In the genomic region with DNA sequence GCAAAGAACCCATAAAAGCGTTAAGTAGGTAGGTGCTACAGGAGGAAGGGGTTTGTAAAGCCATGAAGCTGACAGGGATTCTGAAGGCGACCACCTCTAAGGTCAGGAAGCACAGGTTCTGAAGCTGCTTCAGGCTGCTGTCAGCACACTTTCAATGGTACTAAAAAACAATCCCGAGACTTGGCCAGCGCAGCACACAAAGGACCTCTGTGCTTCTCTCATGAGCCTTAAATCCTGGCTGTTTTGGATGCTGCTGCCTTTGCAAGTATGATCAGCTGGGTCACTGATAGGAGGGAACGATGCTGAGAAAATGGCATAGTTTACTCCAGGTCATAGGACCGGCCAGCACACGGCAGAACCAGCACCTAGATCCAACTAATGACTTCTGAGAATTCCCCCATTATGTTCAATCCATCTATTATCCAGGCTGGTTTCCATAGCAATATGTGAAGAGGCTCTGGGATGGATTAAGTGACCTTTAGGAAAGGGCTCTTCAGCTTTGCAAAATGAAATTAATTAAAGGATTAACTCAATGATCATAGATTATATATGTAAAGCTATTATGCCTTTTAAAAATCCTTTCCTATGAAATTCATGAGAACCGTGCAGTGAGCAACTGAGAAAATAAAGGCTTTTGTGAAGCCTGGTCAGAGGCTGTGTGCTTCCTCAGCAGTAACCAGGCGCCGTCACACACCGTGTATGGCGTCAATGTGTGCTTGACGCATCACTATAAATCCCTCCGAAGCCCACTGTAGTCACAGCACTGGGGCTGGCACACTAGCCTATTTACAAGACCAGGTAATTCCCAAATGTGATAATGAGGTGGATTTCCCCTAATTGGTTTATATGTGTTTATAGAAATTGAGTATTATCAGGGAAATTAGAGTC, we compare ENCODE assay signal across 20 mouse cellular contexts.
A peak's percentile ranks its signal among the peaks of the same experiment; 100 is the strongest.
DNase-seq lines count a peak whose midpoint lies in the region; ATAC-seq lines count a peak whose summit lies in the region.
"Had no signal": no experiment of that assay in that cellular context is flagged by ENCODE, and none has a peak within 500 bp of the region (broad histone marks: within the 10 kb centered on the region; RNA-seq: fewer than 3 reads in every experiment).

No protein-coding gene starts in this region.

- peak; percentile 92 for ATAC-seq in forebrain, embryonic 11.5 days (replicated peaks; ENCODE audit: low FRiP score)
- ATAC-seq in hindbrain, embryonic 13.5 days (ENCODE audit: low FRiP score), result peak; percentile 75; the same call in 1 of the 2 replicates
- ATAC-seq in midbrain, embryonic 15.5 days (replicated peaks), result peak; percentile 89
- ATAC-seq in erythroid progenitor cell, adult 5-6 weeks (replicated peaks; ENCODE audit: low FRiP score, poor library complexity, severe bottlenecking), result no peak
- ATAC-seq: activated CD4-positive, CD25-positive, alpha-beta regulatory T cell, adult 4 months; liver, postnatal 0 days had no signal

- H3K4me2 ChIP-seq in forebrain, embryonic 11.5 days (ENCODE audit: low read depth, low read length, severe bottlenecking), result no peak overlapping the region
- no peak overlapping the region for H3K4me2 ChIP-seq in hindbrain, embryonic 13.5 days
- H3K4me2 ChIP-seq in midbrain, embryonic 15.5 days, result peak overlapping the region; percentile 25; the same call in 1 of the 2 replicates
- H3K4me2 ChIP-seq: heart, embryonic 13.5 days had no signal

- no peak overlapping the region for H3K4me3 ChIP-seq in forebrain, embryonic 11.5 days (ENCODE audit: low read depth, low read length)
- no peak overlapping the region for H3K4me3 ChIP-seq in hindbrain, embryonic 13.5 days
- H3K4me3 ChIP-seq in midbrain, embryonic 15.5 days, result no peak overlapping the region
- H3K4me3 ChIP-seq: heart, embryonic 13.5 days; left cerebral cortex, adult 2 months had no signal

- H3K27ac ChIP-seq in forebrain, embryonic 11.5 days (ENCODE audit: low read depth, low read length), result no peak overlapping the region
- H3K27ac ChIP-seq in hindbrain, embryonic 13.5 days, result peak overlapping the region; percentile 66
- peak overlapping the region; percentile 63 for H3K27ac ChIP-seq in midbrain, embryonic 15.5 days
- H3K27ac ChIP-seq: heart, embryonic 13.5 days; left cerebral cortex, adult 2 months had no signal

- DNase-seq in embryo, embryonic 10.5 days (ENCODE audit: low spot score), result peak; percentile 19
- no peak for DNase-seq in embryo, embryonic 9.5 days (ENCODE audit: extremely low spot score)
- no peak for DNase-seq in forebrain, embryonic 11.5 days (ENCODE audit: low spot score)
- DNase-seq in cerebellum, adult 8-10 months, result no peak
- no peak for DNase-seq in cerebellum, postnatal 4 days (ENCODE audit: low spot score in 2 of 2)
- DNase-seq: adrenal gland, postnatal 36 days; cerebellum, postnatal 25 days; gastrocnemius, postnatal 36 days; kidney, adult 9 months; liver, postnatal 0 days; lung, postnatal 4 days; right cerebral cortex, postnatal 25 days; thymus, postnatal 4 days had no signal

- no peak overlapping the region for H3K9ac ChIP-seq in forebrain, embryonic 11.5 days (ENCODE audit: low read length)
- no peak overlapping the region for H3K9ac ChIP-seq in hindbrain, embryonic 13.5 days
- no peak overlapping the region for H3K9ac ChIP-seq in midbrain, embryonic 15.5 days
- H3K9ac ChIP-seq: heart, embryonic 13.5 days; liver, postnatal 0 days had no signal

- H3K36me3 ChIP-seq in forebrain, embryonic 11.5 days (ENCODE audit: control insufficient read depth, insufficient read depth, low read length), result no peaks in the 10 kb centered on the region; the same call in 1 of the 2 replicates
- peaks cover 17% of the 10 kb centered on the region for H3K36me3 ChIP-seq in hindbrain, embryonic 13.5 days
- H3K36me3 ChIP-seq in midbrain, embryonic 15.5 days (replicated peaks), result no peaks in the 10 kb centered on the region

- 27% methylated on average over 14 of the region's 14 CpGs for WGBS in forebrain, embryonic 11.5 days
- WGBS in hindbrain, embryonic 13.5 days, result 51% methylated on average over 14 of the region's 14 CpGs
- 27% methylated on average over 14 of the region's 14 CpGs for WGBS in midbrain, embryonic 15.5 days

- H3K9me3 ChIP-seq in forebrain, embryonic 11.5 days (ENCODE audit: control insufficient read depth, low read length), result no peaks in the 10 kb centered on the region
- H3K9me3 ChIP-seq in hindbrain, embryonic 13.5 days, result no peaks in the 10 kb centered on the region
- H3K9me3 ChIP-seq in midbrain, embryonic 15.5 days, result no peaks in the 10 kb centered on the region
- H3K9me3 ChIP-seq: heart, embryonic 13.5 days had no signal

- H3K4me1 ChIP-seq in forebrain, embryonic 11.5 days (replicated peaks; ENCODE audit: control insufficient read depth, insufficient read depth, low read length), result peaks cover 7% of the 10 kb centered on the region; the same call in 1 of the 2 replicates
- peaks cover 19% of the 10 kb centered on the region for H3K4me1 ChIP-seq in hindbrain, embryonic 13.5 days (replicated peaks)
- peaks cover 9% of the 10 kb centered on the region for H3K4me1 ChIP-seq in midbrain, embryonic 15.5 days

- H3K27me3 ChIP-seq in forebrain, embryonic 11.5 days (ENCODE audit: control insufficient read depth, insufficient read depth, low read length), result 0 out of 2 replicates have a peak, but pooled peaks cover 3% of the 10 kb centered on the region
- H3K27me3 ChIP-seq in hindbrain, embryonic 13.5 days, result no peaks in the 10 kb centered on the region
- no peaks in the 10 kb centered on the region for H3K27me3 ChIP-seq in midbrain, embryonic 15.5 days (replicated peaks)
- H3K27me3 ChIP-seq: CH12.LX; heart, embryonic 13.5 days had no signal
